Mouse (Mus musculus): Measurements from ENCODE around the gene Olfr1295. TPM values are rescaled to one million over a fixed set of nuclear protein-coding genes. Genes with fewer than 3 reads are reported as not detected.

The Olfr1295 gene
- not detected in 2 replicates for polyA plus RNA-seq (2015; fragmentation: Nextera tagmentation; extraction: Ambion mirVana)

- no peaks in the 10 kb centered on the region for H3K4me1 ChIP-seq (ENCODE audit: insufficient read depth, low read length)
- no peak within 1 kb of the TSS for H3K27ac ChIP-seq (ENCODE audit: low read length)
- ATAC-seq (ENCODE audit: low FRiP score, low TSS enrichment), result no peak
- H3K9me3 ChIP-seq (ENCODE audit: low read length), result no peaks in the 10 kb centered on the region
- no peak within 1 kb of the TSS for H3K4me3 ChIP-seq (ENCODE audit: low read length)
- H3K27me3 ChIP-seq (ENCODE audit: insufficient read depth, low read length), result no peaks in the 10 kb centered on the region
- no peaks in the 10 kb centered on the region for H3K36me3 ChIP-seq (ENCODE audit: insufficient read depth, low read length)
- no peak within 1 kb of the TSS for H3K9ac ChIP-seq (replicated peaks; ENCODE audit: low read length)
- no peak within 1 kb of the TSS for H3K4me2 ChIP-seq (replicated peaks; ENCODE audit: low read depth, low read length)
These were observed at the start of gene Olfr1295 for GRCm38 (mm10) chr2:111569581-111569980. Gene Olfr1295 (minus strand): TSS chr2:111569681.

- H3K4me3 ChIP-seq (ENCODE audit: low read length), result no peak within 1 kb of the TSS
- no peak within 1 kb of the TSS for H3K4me2 ChIP-seq (replicated peaks; ENCODE audit: low read depth, low read length)
- no peak for ATAC-seq (ENCODE audit: low FRiP score, low TSS enrichment)
- no peak within 1 kb of the TSS for H3K9ac ChIP-seq (replicated peaks; ENCODE audit: low read length)
- no peaks in the 10 kb centered on the region for H3K4me1 ChIP-seq (ENCODE audit: insufficient read depth, low read length)
- no peaks in the 10 kb centered on the region for H3K36me3 ChIP-seq (ENCODE audit: insufficient read depth, low read length)
- WGBS, result 56% methylated on average over 1 of the region's 1 CpGs
- no peak within 1 kb of the TSS for H3K27ac ChIP-seq (ENCODE audit: low read length)
- no peaks in the 10 kb centered on the region for H3K9me3 ChIP-seq (ENCODE audit: low read length)
- H3K27me3 ChIP-seq (ENCODE audit: insufficient read depth, low read length), result no peaks in the 10 kb centered on the region
These were observed 29.3 kb downstream of the Olfr1295 start, which contains the start of gene Olfr1294 for GRCm38 (mm10) chr2:111540191-111540590. Gene Olfr1294 (minus strand): TSS chr2:111540291.

GRCm38 (mm10) chr2:111524903-111525302 is 44.6 kb downstream of the Olfr1295 start, which contains the start of gene Olfr1293-ps:
Gene Olfr1293-ps (plus strand): TSS chr2:111525203.
- no peak within 1 kb of the TSS for H3K9ac ChIP-seq (replicated peaks; ENCODE audit: low read length)
- no peak for ATAC-seq (ENCODE audit: low FRiP score, low TSS enrichment)
- 80% methylated on average over 1 of the region's 1 CpGs for WGBS
- no peaks in the 10 kb centered on the region for H3K4me1 ChIP-seq (ENCODE audit: insufficient read depth, low read length)
- no peak within 1 kb of the TSS for H3K27ac ChIP-seq (ENCODE audit: low read length)
- H3K27me3 ChIP-seq (ENCODE audit: insufficient read depth, low read length), result no peaks in the 10 kb centered on the region
- no peak within 1 kb of the TSS for H3K4me2 ChIP-seq (replicated peaks; ENCODE audit: low read depth, low read length)
- no peak within 1 kb of the TSS for H3K4me3 ChIP-seq (ENCODE audit: low read length)
- H3K9me3 ChIP-seq (ENCODE audit: low read length), result peaks cover 3% of the 10 kb centered on the region; the same call in 1 of the 2 replicates
- H3K36me3 ChIP-seq (ENCODE audit: insufficient read depth, low read length), result no peaks in the 10 kb centered on the region

GRCm38 (mm10) chr2:111517451-111517850 is 52.0 kb downstream of the Olfr1295 start:
- no peak overlapping the region for H3K9ac ChIP-seq (replicated peaks; ENCODE audit: low read length)
- no peaks in the 10 kb centered on the region for H3K36me3 ChIP-seq (ENCODE audit: insufficient read depth, low read length)
- no peak for ATAC-seq (ENCODE audit: low FRiP score, low TSS enrichment)
- H3K9me3 ChIP-seq (ENCODE audit: low read length), result peaks cover 8% of the 10 kb centered on the region
- H3K27me3 ChIP-seq (ENCODE audit: insufficient read depth, low read length), result no peaks in the 10 kb centered on the region
- 90% methylated on average over 10 of the region's 10 CpGs for WGBS
- H3K4me3 ChIP-seq (ENCODE audit: low read length), result no peak overlapping the region
- H3K4me2 ChIP-seq (replicated peaks; ENCODE audit: low read depth, low read length), result no peak overlapping the region
- no peaks in the 10 kb centered on the region for H3K4me1 ChIP-seq (ENCODE audit: insufficient read depth, low read length)
- no peak overlapping the region for H3K27ac ChIP-seq (ENCODE audit: low read length)

Other genes starting within 250 kb of the Olfr1295 start
- gene Olfr1281, start 243.2 kb downstream of the Olfr1295 start, polyA plus RNA-seq (2015; fragmentation: Nextera tagmentation; extraction: Ambion mirVana), result not detected in 2 replicates
- not detected in 2 replicates for gene Olfr1282, start 233.6 kb downstream of the Olfr1295 start, polyA plus RNA-seq (2015; fragmentation: Nextera tagmentation; extraction: Ambion mirVana)
- not detected in 2 replicates for gene Olfr1283, start 202.9 kb downstream of the Olfr1295 start, polyA plus RNA-seq (2015; fragmentation: Nextera tagmentation; extraction: Ambion mirVana)
- not detected in 2 replicates for gene Olfr1284, start 194.2 kb downstream of the Olfr1295 start, polyA plus RNA-seq (2015; fragmentation: Nextera tagmentation; extraction: Ambion mirVana)
- not detected in 2 replicates for gene Olfr1286, start 146.6 kb downstream of the Olfr1295 start, polyA plus RNA-seq (2015; fragmentation: Nextera tagmentation; extraction: Ambion mirVana)
- not detected in 2 replicates for gene Olfr1287, start 120.5 kb downstream of the Olfr1295 start, polyA plus RNA-seq (2015; fragmentation: Nextera tagmentation; extraction: Ambion mirVana)
- not detected in 2 replicates for gene Olfr1288, start 95.6 kb downstream of the Olfr1295 start, polyA plus RNA-seq (2015; fragmentation: Nextera tagmentation; extraction: Ambion mirVana)
- gene Olfr1289, start 88.9 kb downstream of the Olfr1295 start, polyA plus RNA-seq (2015; fragmentation: Nextera tagmentation; extraction: Ambion mirVana), result not detected in 2 replicates
- not detected in 2 replicates for gene Olfr1290, start 75.9 kb downstream of the Olfr1295 start, polyA plus RNA-seq (2015; fragmentation: Nextera tagmentation; extraction: Ambion mirVana)
- not detected in 2 replicates for gene Olfr1291-ps1, start 72.5 kb downstream of the Olfr1295 start, polyA plus RNA-seq (2015; fragmentation: Nextera tagmentation; extraction: Ambion mirVana)
- gene Olfr1293-ps, start 44.5 kb downstream of the Olfr1295 start, polyA plus RNA-seq (2015; fragmentation: Nextera tagmentation; extraction: Ambion mirVana), result not detected in 2 replicates
- not detected in 2 replicates for gene Olfr1294, start 29.4 kb downstream of the Olfr1295 start, polyA plus RNA-seq (2015; fragmentation: Nextera tagmentation; extraction: Ambion mirVana)
- gene Olfr1297, start 56.8 kb upstream of the Olfr1295 start, polyA plus RNA-seq (2015; fragmentation: Nextera tagmentation; extraction: Ambion mirVana), result not detected in 2 replicates
- gene Olfr1298, start 79.5 kb upstream of the Olfr1295 start, polyA plus RNA-seq (2015; fragmentation: Nextera tagmentation; extraction: Ambion mirVana), result not detected in 2 replicates
- gene Olfr1299, start 91.7 kb upstream of the Olfr1295 start, polyA plus RNA-seq (2015; fragmentation: Nextera tagmentation; extraction: Ambion mirVana), result not detected in 2 replicates
- gene Olfr1301, start 181.3 kb upstream of the Olfr1295 start, polyA plus RNA-seq (2015; fragmentation: Nextera tagmentation; extraction: Ambion mirVana), result not detected in 2 replicates
- gene Olfr1302, start 207.7 kb upstream of the Olfr1295 start, polyA plus RNA-seq (2015; fragmentation: Nextera tagmentation; extraction: Ambion mirVana), result not detected in 2 replicates

Data from kidney, embryonic 16.5 days (tissue).